Mouse (Mus musculus): ENCODE data around the gene Zcchc2. TPM values are rescaled to one million over a fixed set of nuclear protein-coding genes. Genes with fewer than 3 reads are reported as not detected.

Gene Zcchc2
- polyA plus RNA-seq, 1 experiment, result 8.1 TPM

GRCm38 (mm10) chr1:105991931-105992837 lies 2.0 kb downstream of the Zcchc2 start:
- TF ChIP-seq POLR2A (IDR thresholded peaks at IDR 0.05; ENCODE audit: borderline replicate concordance, control insufficient read depth, low read depth, low read length) (no peak), CTCF (IDR thresholded peaks at IDR 0.05; ENCODE audit: control insufficient read depth, insufficient read depth, low read length) (no peak)
- H3K4me1 ChIP-seq (ENCODE audit: control insufficient read depth, insufficient read depth, low read length), result peaks cover 6% of the 10 kb centered on the region
- H3K27ac ChIP-seq (ENCODE audit: control insufficient read depth, insufficient read depth, low read depth, low read length, poor library complexity), result peak overlapping the region; percentile 82
- 7% methylated on average over 17 of the region's 17 CpGs for WGBS
- peak overlapping the region; percentile 92 for H3K4me3 ChIP-seq (replicated peaks; ENCODE audit: control insufficient read depth, low read depth, low read length)

GRCm38 (mm10) chr1:105993196-105993595 lies 3.0 kb downstream of the Zcchc2 start:
- TF ChIP-seq CTCF (IDR thresholded peaks at IDR 0.05; ENCODE audit: control insufficient read depth, insufficient read depth, low read length) (no peak), POLR2A (IDR thresholded peaks at IDR 0.05; ENCODE audit: borderline replicate concordance, control insufficient read depth, low read depth, low read length) (no peak)
- peak overlapping the region; percentile 79 for H3K4me3 ChIP-seq (replicated peaks; ENCODE audit: control insufficient read depth, low read depth, low read length)
- H3K27ac ChIP-seq (ENCODE audit: control insufficient read depth, insufficient read depth, low read depth, low read length, poor library complexity), result peak overlapping the region; percentile 66; the same call in 1 of the 2 replicates
- peaks cover 6% of the 10 kb centered on the region for H3K4me1 ChIP-seq (ENCODE audit: control insufficient read depth, insufficient read depth, low read length)
- 4% methylated on average over 7 of the region's 7 CpGs for WGBS

GRCm38 (mm10) chr1:105993601-105994209 lies 3.5 kb downstream of the Zcchc2 start:
- no peak for TF ChIP-seq POLR2A (IDR thresholded peaks at IDR 0.05; ENCODE audit: borderline replicate concordance, control insufficient read depth, low read depth, low read length)
- TF ChIP-seq CTCF (IDR thresholded peaks at IDR 0.05; ENCODE audit: control insufficient read depth, insufficient read depth, low read length), result no peak
- peak overlapping the region; percentile 66 for H3K27ac ChIP-seq (ENCODE audit: control insufficient read depth, insufficient read depth, low read depth, low read length, poor library complexity)
- peak overlapping the region; percentile 79 for H3K4me3 ChIP-seq (replicated peaks; ENCODE audit: control insufficient read depth, low read depth, low read length)
- peaks cover 7% of the 10 kb centered on the region for H3K4me1 ChIP-seq (ENCODE audit: control insufficient read depth, insufficient read depth, low read length)
- under 1% methylated on average over 37 of the region's 37 CpGs for WGBS

- H3K4me3 ChIP-seq (replicated peaks; ENCODE audit: control insufficient read depth, low read depth, low read length), result no peak overlapping the region
- peaks cover 7% of the 10 kb centered on the region for H3K4me1 ChIP-seq (ENCODE audit: control insufficient read depth, insufficient read depth, low read length)
- WGBS, result 7% methylated on average over 2 of the region's 2 CpGs
- no peak for TF ChIP-seq CTCF (IDR thresholded peaks at IDR 0.05; ENCODE audit: control insufficient read depth, insufficient read depth, low read length)
- TF ChIP-seq POLR2A (IDR thresholded peaks at IDR 0.05; ENCODE audit: borderline replicate concordance, control insufficient read depth, low read depth, low read length), result no peak
- H3K27ac ChIP-seq (ENCODE audit: control insufficient read depth, insufficient read depth, low read depth, low read length, poor library complexity), result peak overlapping the region; percentile 12; the same call in 1 of the 2 replicates
Measured at GRCm38 (mm10) chr1:105995966-105996365, 5.8 kb downstream of the Zcchc2 start.

- Histone ChIP-seq H3K4me1 (ENCODE audit: control insufficient read depth, insufficient read depth, low read length) (peaks cover 7% of the 10 kb centered on the region), H3K27ac (ENCODE audit: control insufficient read depth, insufficient read depth, low read depth, low read length, poor library complexity) (no peak overlapping the region), H3K4me3 (replicated peaks; ENCODE audit: control insufficient read depth, low read depth, low read length) (no peak overlapping the region)
- TF ChIP-seq CTCF (IDR thresholded peaks at IDR 0.05; ENCODE audit: control insufficient read depth, insufficient read depth, low read length) (no peak), POLR2A (IDR thresholded peaks at IDR 0.05; ENCODE audit: borderline replicate concordance, control insufficient read depth, low read depth, low read length) (no peak)
- 7% methylated on average over 3 of the region's 3 CpGs for WGBS
Measured at GRCm38 (mm10) chr1:105997282-105997681, 7.1 kb downstream of the Zcchc2 start.

- 88% methylated on average over 2 of the region's 2 CpGs for WGBS
- Histone ChIP-seq H3K4me3 (replicated peaks; ENCODE audit: control insufficient read depth, low read depth, low read length) (no peak overlapping the region), H3K4me1 (ENCODE audit: control insufficient read depth, insufficient read depth, low read length) (peaks cover 6% of the 10 kb centered on the region), H3K27ac (ENCODE audit: control insufficient read depth, insufficient read depth, low read depth, low read length, poor library complexity) (no peak overlapping the region)
- TF ChIP-seq POLR2A (IDR thresholded peaks at IDR 0.05; ENCODE audit: borderline replicate concordance, control insufficient read depth, low read depth, low read length), result no peak
- no peak for TF ChIP-seq CTCF (IDR thresholded peaks at IDR 0.05; ENCODE audit: control insufficient read depth, insufficient read depth, low read length)
Measured at GRCm38 (mm10) chr1:105999802-106000201, 9.6 kb downstream of the Zcchc2 start.

- TF ChIP-seq CTCF (IDR thresholded peaks at IDR 0.05; ENCODE audit: control insufficient read depth, insufficient read depth, low read length) (no peak), POLR2A (IDR thresholded peaks at IDR 0.05; ENCODE audit: borderline replicate concordance, control insufficient read depth, low read depth, low read length) (no peak)
- Histone ChIP-seq H3K4me3 (replicated peaks; ENCODE audit: control insufficient read depth, low read depth, low read length) (no peak overlapping the region), H3K4me1 (ENCODE audit: control insufficient read depth, insufficient read depth, low read length) (no peaks in the 10 kb centered on the region; the same call in 1 of the 2 replicates), H3K27ac (ENCODE audit: control insufficient read depth, insufficient read depth, low read depth, low read length, poor library complexity) (no peak overlapping the region)
- WGBS, result 75% methylated on average over 1 of the region's 1 CpGs
Measured at GRCm38 (mm10) chr1:106007581-106007980, 17.4 kb downstream of the Zcchc2 start.

- Histone ChIP-seq H3K4me3 (replicated peaks; ENCODE audit: control insufficient read depth, low read depth, low read length) (no peak overlapping the region), H3K4me1 (ENCODE audit: control insufficient read depth, insufficient read depth, low read length) (no peaks in the 10 kb centered on the region; the same call in 1 of the 2 replicates), H3K27ac (ENCODE audit: control insufficient read depth, insufficient read depth, low read depth, low read length, poor library complexity) (no peak overlapping the region)
- TF ChIP-seq CTCF (IDR thresholded peaks at IDR 0.05; ENCODE audit: control insufficient read depth, insufficient read depth, low read length) (no peak), POLR2A (IDR thresholded peaks at IDR 0.05; ENCODE audit: borderline replicate concordance, control insufficient read depth, low read depth, low read length) (no peak)
- 71% methylated on average over 7 of the region's 7 CpGs for WGBS
Measured at GRCm38 (mm10) chr1:106011097-106011496, 20.9 kb downstream of the Zcchc2 start.
